Mouse (Mus musculus) testis, adult 2 months (tissue): ENCODE data around the gene Spata4.

Experiments used
- CTCF ChIP-seq: fragments of 200-500 bp; IDR thresholded peaks from 2 replicates; pipeline ENCODE4 v1.5.1; 2012; ENCODE audit warnings: low read depth, mild to moderate bottlenecking, inconsistent platforms, low read length, moderate library complexity; ENCODE audit not compliant: control insufficient read depth, insufficient read depth, insufficient replicate concordance
- POLR2A ChIP-seq: fragments of 200-500 bp; IDR thresholded peaks from 2 replicates; pipeline ENCODE4 v1.6.1; 2012; ENCODE audit warnings: low read depth, mild to moderate bottlenecking, inconsistent platforms, low read length, moderate library complexity; ENCODE audit not compliant: control insufficient read depth

DNA sequence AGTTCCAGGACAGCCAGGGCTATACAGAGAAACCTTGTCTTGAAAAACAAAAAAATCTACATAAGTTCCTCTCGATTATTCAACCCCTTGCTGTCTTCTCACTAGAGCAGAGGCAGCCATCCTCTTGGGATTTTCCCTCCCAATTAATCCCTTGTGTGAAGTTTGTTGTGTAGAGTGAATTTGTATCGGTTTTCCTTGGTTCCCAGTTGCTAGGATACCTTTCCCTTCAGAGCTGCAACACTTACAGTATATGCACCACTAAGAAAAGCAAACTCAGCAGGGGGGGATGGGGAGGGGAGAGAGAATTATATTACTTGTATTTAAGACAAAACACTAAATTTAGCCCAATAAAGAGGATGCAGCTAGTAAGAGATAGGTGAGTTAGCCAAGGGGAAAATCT, 4.5 kb upstream of the Spata4 start:
- TF ChIP-seq POLR2A (no peak), CTCF (no peak)
